Mouse (Mus musculus) neural tube, postnatal 0 days (tissue): Measurements from ENCODE around the gene Art4. TPM values are rescaled to one million over a fixed set of nuclear protein-coding genes. Genes with fewer than 3 reads are reported as not detected.

Source experiments
- microRNA-seq: library from miRNA; unstranded; fragments of <30 nt; microRNA quantifications from one replicate; pipeline ENCODE4, GENCODE M21; 2016
- polyA plus RNA-seq: library from polyadenylated mRNA; unstranded; fragments of >200 nt; fragmentation: Nextera tagmentation; extraction: Ambion mirVana; gene quantifications from 2 replicates; pipeline ENCODE4 v1.2.1, GENCODE M21; 2015

Art4 gene
- 0.19 and 0.20 TPM in 2 replicates for polyA plus RNA-seq

GRCm38 (mm10) chr6:136857186-136857872 is at the start of gene Art4:
Art4 (minus strand) TSS chr6:136857733.

GRCm38 (mm10) chr6:136875670-136876069 is 18.1 kb upstream of the Art4 start, which contains the start of gene Mgp:
Mgp (minus strand) TSS chr6:136875823.

GRCm38 (mm10) chr6:136835352-136835751 is 22.2 kb downstream of the Art4 start, which contains the start of gene Smco3:
Smco3 (minus strand) TSS chr6:136835452.

GRCm38 (mm10) chr6:136827881-136828561 is 29.5 kb downstream of the Art4 start, which contains the start of gene Wbp11:
Wbp11 (minus strand) TSS chr6:136828233.

GRCm38 (mm10) chr6:136827516-136827880 is 30.0 kb downstream of the Art4 start, which contains the start of gene BC049715:
BC049715 (plus strand) TSS chr6:136827626.

GRCm38 (mm10) chr6:136808014-136808417 is 49.5 kb downstream of the Art4 start, which contains the start of gene H2afj:
H2afj (plus strand) TSS chr6:136808244.

GRCm38 (mm10) chr6:136803739-136804633 is 53.5 kb downstream of the Art4 start, which contains the start of gene Hist4h4:
Hist4h4 (minus strand) TSS chr6:136804415.

Small RNA genes within 50 kb of the gene (microRNA-seq; reads per million reads assigned to microRNA genes)
- gene Gm44364, result not detected

Other genes with a start within 250 kb of the Art4 start
- 0.43 and 0.53 TPM in 2 replicates for gene Plbd1, start 195.8 kb downstream of the Art4 start, polyA plus RNA-seq
- gene Gucy2c, start 76.0 kb downstream of the Art4 start, polyA plus RNA-seq, result 0.32 and 0.34 TPM in 2 replicates
- 0.36 and 0.41 TPM in 2 replicates for gene Hist4h4, start 53.3 kb downstream of the Art4 start, polyA plus RNA-seq
- gene H2afj, start 49.5 kb downstream of the Art4 start, polyA plus RNA-seq, result 111 and 122 TPM in 2 replicates
- gene BC049715, start 30.1 kb downstream of the Art4 start, polyA plus RNA-seq, result 1.8 and 2.0 TPM in 2 replicates
- 66.2 and 67.4 TPM in 2 replicates for gene Wbp11, start 29.5 kb downstream of the Art4 start, polyA plus RNA-seq
- gene Smco3, start 22.3 kb downstream of the Art4 start, polyA plus RNA-seq, result 5.6 and 5.7 TPM in 2 replicates
- gene Mgp, start 18.1 kb upstream of the Art4 start, polyA plus RNA-seq, result 92.1 and 133 TPM in 2 replicates
- gene Erp27, start 64.4 kb upstream of the Art4 start, polyA plus RNA-seq, result 0.19 and 0.23 TPM in 2 replicates
- 0.32 and 0.52 TPM in 2 replicates for gene Pde6h, start 66.1 kb upstream of the Art4 start, polyA plus RNA-seq
- gene Arhgdib, start 84.2 kb upstream of the Art4 start, polyA plus RNA-seq, result 19.3 and 20.8 TPM in 2 replicates